Mouse (Mus musculus) forebrain, embryonic 12.5 days (tissue): ENCODE data around the gene Eed. TPM values are rescaled to one million over a fixed set of nuclear protein-coding genes. Genes with fewer than 3 reads are reported as not detected.
"Not testable (repeated sequence)": the region's sequence is repeated elsewhere in the genome, so short reads cannot be mapped to it uniquely, and the experiment has no call there.

Source experiments
- ATAC-seq: fragments of 200-750 bp; cut with Nextera tagmentation; 2 replicates; pipeline ENCODE4 v1.8.0; 2017; ENCODE audit warnings: moderate TSS enrichment; ENCODE audit not compliant: low FRiP score
- H3K27ac ChIP-seq: fragments of 300-500 bp; sonication (generic); 2 replicates; pipeline ENCODE4 v1.5.1; 2016; ENCODE audit warnings: mild to moderate bottlenecking
- H3K27me3 ChIP-seq: fragments of 300-500 bp; sonication (generic); 2 replicates; pipeline ENCODE4 v1.6.1; 2016; ENCODE audit warnings: mild to moderate bottlenecking
- H3K36me3 ChIP-seq: fragments of 300-500 bp; sonication (generic); replicated peaks from 2 replicates; pipeline ENCODE4 v1.6.1; 2016; ENCODE audit warnings: mild to moderate bottlenecking
- H3K4me1 ChIP-seq: fragments of 300-500 bp; sonication (generic); 2 replicates; pipeline ENCODE4 v1.6.1; 2016
- H3K4me2 ChIP-seq: fragments of 300-500 bp; sonication (generic); 2 replicates; pipeline ENCODE4 v1.6.1; 2016; ENCODE audit warnings: mild to moderate bottlenecking, moderate library complexity
- H3K4me3 ChIP-seq: fragments of 300-500 bp; sonication (generic); replicated peaks from 2 replicates; pipeline ENCODE4 v1.5.1; 2016; ENCODE audit warnings: mild to moderate bottlenecking
- H3K9ac ChIP-seq: fragments of 300-500 bp; sonication (generic); 2 replicates; pipeline ENCODE4 v1.6.1; 2016; ENCODE audit warnings: mild to moderate bottlenecking
- H3K9me3 ChIP-seq: fragments of 300-500 bp; sonication (generic); 2 replicates; pipeline ENCODE4 v1.6.1; 2016
- WGBS: fragments of 180-500 bp; shearing (Covaris S2); methylation state at CpG from one replicate; pipeline ENCODE4 v1.1.7; 2016; 5-methylcytosine and 5-hydroxymethylcytosine counted together
- polyA plus RNA-seq: library from polyadenylated mRNA; unstranded; fragments of >200 nt; fragmentation: Nextera tagmentation; extraction: Ambion mirVana; gene quantifications from 2 replicates; pipeline ENCODE4 v1.2.1, GENCODE M21; 2016

The Eed gene
- polyA plus RNA-seq, 1 experiment from 2014 or later: 94.6 TPM

GRCm38 (mm10) chr7:90004781-90005180, 24.0 kb upstream of the Eed start:
- no peaks in the 10 kb centered on the region for H3K9me3 ChIP-seq
- no peak for ATAC-seq
- H3K27me3 ChIP-seq: no peaks in the 10 kb centered on the region
- WGBS: 96% methylated on average over 3 of the region's 3 CpGs
- H3K4me1 ChIP-seq: no peaks in the 10 kb centered on the region
- no peak overlapping the region for H3K27ac ChIP-seq
- no peak overlapping the region for H3K4me3 ChIP-seq
- H3K4me2 ChIP-seq: no peak overlapping the region
- no peaks in the 10 kb centered on the region for H3K36me3 ChIP-seq
- no peak overlapping the region for H3K9ac ChIP-seq

GRCm38 (mm10) chr7:90002375-90002774, 21.6 kb upstream of the Eed start:
- no peak overlapping the region for H3K27ac ChIP-seq
- 76% methylated on average over 2 of the region's 2 CpGs for WGBS
- H3K9me3 ChIP-seq: no peaks in the 10 kb centered on the region
- H3K4me3 ChIP-seq: no peak overlapping the region
- H3K4me1 ChIP-seq: peaks cover 5% of the 10 kb centered on the region; the same call in 1 of the 2 replicates
- ATAC-seq: no peak
- no peak overlapping the region for H3K4me2 ChIP-seq
- no peaks in the 10 kb centered on the region for H3K27me3 ChIP-seq
- H3K36me3 ChIP-seq: no peaks in the 10 kb centered on the region
- H3K9ac ChIP-seq: no peak overlapping the region

GRCm38 (mm10) chr7:89999491-89999890, 18.7 kb upstream of the Eed start:
- H3K27me3 ChIP-seq: no peaks in the 10 kb centered on the region
- H3K9me3 ChIP-seq: no peaks in the 10 kb centered on the region
- H3K27ac ChIP-seq: no peak overlapping the region
- no peak overlapping the region for H3K9ac ChIP-seq
- no peak for ATAC-seq
- H3K4me1 ChIP-seq: peaks cover 5% of the 10 kb centered on the region; the same call in 1 of the 2 replicates
- WGBS: 93% methylated on average over 5 of the region's 5 CpGs
- no peaks in the 10 kb centered on the region for H3K36me3 ChIP-seq
- H3K4me3 ChIP-seq: no peak overlapping the region
- H3K4me2 ChIP-seq: no peak overlapping the region

GRCm38 (mm10) chr7:89998624-89999006, 17.8 kb upstream of the Eed start:
- H3K4me3 ChIP-seq: no peak overlapping the region
- no peak overlapping the region for H3K27ac ChIP-seq
- 89% methylated on average over 2 of the region's 2 CpGs for WGBS
- no peaks in the 10 kb centered on the region for H3K36me3 ChIP-seq
- H3K9ac ChIP-seq: no peak overlapping the region
- H3K27me3 ChIP-seq: no peaks in the 10 kb centered on the region
- H3K4me2 ChIP-seq: peak overlapping the region; percentile 43; the same call in 1 of the 2 replicates
- ATAC-seq: peak; percentile 74
- no peaks in the 10 kb centered on the region for H3K9me3 ChIP-seq
- peaks cover 5% of the 10 kb centered on the region; the same call in 1 of the 2 replicates for H3K4me1 ChIP-seq

- peak; percentile 82 for ATAC-seq
- H3K9ac ChIP-seq: no peak overlapping the region
- H3K4me3 ChIP-seq: no peak overlapping the region
- peak overlapping the region; percentile 43 for H3K4me2 ChIP-seq
- H3K27me3 ChIP-seq: no peaks in the 10 kb centered on the region
- H3K27ac ChIP-seq: no peak overlapping the region
- H3K4me1 ChIP-seq: peaks cover 5% of the 10 kb centered on the region; the same call in 1 of the 2 replicates
- no peaks in the 10 kb centered on the region for H3K36me3 ChIP-seq
- H3K9me3 ChIP-seq: no peaks in the 10 kb centered on the region
- WGBS: 3% methylated on average over 10 of the region's 10 CpGs
Measured at GRCm38 (mm10) chr7:89998006-89998623, 17.3 kb upstream of the Eed start.

- not testable (repeated sequence) for H3K36me3 ChIP-seq, ATAC-seq, H3K27ac ChIP-seq, H3K4me3 ChIP-seq, H3K4me2 ChIP-seq, H3K27me3 ChIP-seq, H3K9me3 ChIP-seq, H3K9ac ChIP-seq, H3K4me1 ChIP-seq
- WGBS: 18% methylated on average over 5 of the region's 5 CpGs
Measured at GRCm38 (mm10) chr7:89997526-89997925, 16.7 kb upstream of the Eed start.

GRCm38 (mm10) chr7:89993091-89993490, 12.3 kb upstream of the Eed start:
- no peak for ATAC-seq
- 89% methylated on average over 1 of the region's 1 CpGs for WGBS
- H3K4me3 ChIP-seq: no peak overlapping the region

GRCm38 (mm10) chr7:89984421-89984820, 3.6 kb upstream of the Eed start:
- Histone ChIP-seq H3K9me3 (no peaks in the 10 kb centered on the region), H3K27ac (no peak overlapping the region), H3K36me3 (no peaks in the 10 kb centered on the region), H3K9ac (no peak overlapping the region), H3K4me3 (no peak overlapping the region), H3K4me2 (no peak overlapping the region), H3K4me1 (peaks cover 3% of the 10 kb centered on the region; the same call in 1 of the 2 replicates), H3K27me3 (no peaks in the 10 kb centered on the region)
- ATAC-seq: no peak

More at GRCm38 (mm10) chr7:89993091-89993490, 12.3 kb upstream of the Eed start:
- peaks cover under 1% of the 10 kb centered on the region; the same call in 1 of the 2 replicates for H3K4me1 ChIP-seq
- H3K36me3 ChIP-seq: no peaks in the 10 kb centered on the region
- H3K9ac ChIP-seq: no peak overlapping the region
- no peaks in the 10 kb centered on the region for H3K27me3 ChIP-seq
- no peak overlapping the region for H3K27ac ChIP-seq
- H3K9me3 ChIP-seq: no peaks in the 10 kb centered on the region
- H3K4me2 ChIP-seq: no peak overlapping the region

- Histone ChIP-seq H3K27me3 (no peaks in the 10 kb centered on the region), H3K4me1 (peaks cover 11% of the 10 kb centered on the region), H3K4me2 (no peak overlapping the region), H3K9ac (no peak overlapping the region), H3K36me3 (no peaks in the 10 kb centered on the region), H3K27ac (no peak overlapping the region), H3K4me3 (no peak overlapping the region), H3K9me3 (no peaks in the 10 kb centered on the region)
- WGBS: 91% methylated on average over 2 of the region's 2 CpGs
- ATAC-seq: no peak
Measured at GRCm38 (mm10) chr7:89983441-89983840, 2.7 kb upstream of the Eed start.

- Histone ChIP-seq H3K4me1 (peaks cover 12% of the 10 kb centered on the region), H3K27me3 (no peaks in the 10 kb centered on the region), H3K27ac (peak overlapping the region; percentile 98; the same call in 1 of the 2 replicates), H3K4me3 (peak overlapping the region; percentile 68), H3K4me2 (peak overlapping the region; percentile 73), H3K36me3 (0 out of 2 replicates have a peak, but pooled peaks cover 5% of the 10 kb centered on the region), H3K9me3 (no peaks in the 10 kb centered on the region), H3K9ac (peak overlapping the region; percentile 73)
- 19% methylated on average over 10 of the region's 10 CpGs for WGBS
- ATAC-seq: peak; percentile 28; the same call in 1 of the 2 replicates
Measured at GRCm38 (mm10) chr7:89981557-89981956, 774 bp upstream of the Eed start.

- H3K27me3 ChIP-seq: no peaks in the 10 kb centered on the region
- under 1% methylated on average over 31 of the region's 31 CpGs for WGBS
- H3K9me3 ChIP-seq: no peaks in the 10 kb centered on the region
- peak overlapping the region; percentile 68 for H3K4me3 ChIP-seq
- H3K27ac ChIP-seq: peak overlapping the region; percentile 98
- H3K36me3 ChIP-seq: peaks cover 16% of the 10 kb centered on the region
- H3K9ac ChIP-seq: peak overlapping the region; percentile 73
- H3K4me2 ChIP-seq: peak overlapping the region; percentile 73
- H3K4me1 ChIP-seq: peaks cover 12% of the 10 kb centered on the region
- ATAC-seq: no peak
Measured at GRCm38 (mm10) chr7:89980133-89980484, 674 bp downstream of the Eed start.

- Histone ChIP-seq H3K27me3 (no peaks in the 10 kb centered on the region), H3K9me3 (no peaks in the 10 kb centered on the region), H3K9ac (peak overlapping the region; percentile 73), H3K36me3 (peaks cover 16% of the 10 kb centered on the region), H3K4me2 (peak overlapping the region; percentile 73), H3K4me3 (peak overlapping the region; percentile 68), H3K27ac (peak overlapping the region; percentile 98), H3K4me1 (peaks cover 12% of the 10 kb centered on the region)
- ATAC-seq: peak; percentile 1; the same call in 1 of the 2 replicates
- WGBS: 3% methylated on average over 23 of the region's 23 CpGs
Measured at GRCm38 (mm10) chr7:89979432-89980130, 1.2 kb downstream of the Eed start.

- H3K4me2 ChIP-seq: no peak overlapping the region
- peaks cover 12% of the 10 kb centered on the region for H3K4me1 ChIP-seq
- H3K4me3 ChIP-seq: no peak overlapping the region
- no peak for ATAC-seq
- no peak overlapping the region for H3K27ac ChIP-seq
- H3K9ac ChIP-seq: no peak overlapping the region
- no peaks in the 10 kb centered on the region for H3K27me3 ChIP-seq
- 95% methylated on average over 7 of the region's 7 CpGs for WGBS
- no peaks in the 10 kb centered on the region for H3K9me3 ChIP-seq
- H3K36me3 ChIP-seq: peaks cover 30% of the 10 kb centered on the region
Measured at GRCm38 (mm10) chr7:89976796-89977195, 4.0 kb downstream of the Eed start.
